Mouse (Mus musculus): Measurements from ENCODE around the gene Akt3.

Gene Akt3

DNA sequence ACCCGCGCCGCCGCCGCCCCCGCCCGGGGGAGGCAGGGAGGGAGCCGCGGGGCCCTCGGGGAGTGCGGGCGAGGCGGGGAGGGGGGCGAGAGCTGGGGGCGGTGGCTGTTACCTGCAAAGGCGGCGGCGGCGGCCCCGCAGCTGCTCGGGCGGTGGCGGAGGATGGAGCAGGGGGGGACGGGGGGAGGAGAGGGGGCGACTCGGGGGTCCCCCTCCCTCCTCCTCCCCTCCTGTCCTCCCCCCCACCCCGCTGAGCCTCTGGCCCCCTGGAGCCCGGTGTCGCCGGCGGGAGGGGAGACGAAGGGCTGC, at the start of gene Akt3:
Gene Akt3 (minus strand): TSS at position 170 of the 309 bp plus-strand sequence.
- ChIA-PET POLR2A (interaction anchor here in 1 of 4 experiments (0.5 to 2.8 kb wide), 7 partner anchors 12 to 730 kb away, joined by 3 to 17 read pairs (median 3); no protein-coding TSS in a partner anchor), CTCF (interaction anchor here in 3 of 4 experiments (0.6 to 0.8 kb wide), 3 partner anchors 11 to 1082 kb away, joined by 3 read pairs; no protein-coding TSS in a partner anchor)

DNA sequence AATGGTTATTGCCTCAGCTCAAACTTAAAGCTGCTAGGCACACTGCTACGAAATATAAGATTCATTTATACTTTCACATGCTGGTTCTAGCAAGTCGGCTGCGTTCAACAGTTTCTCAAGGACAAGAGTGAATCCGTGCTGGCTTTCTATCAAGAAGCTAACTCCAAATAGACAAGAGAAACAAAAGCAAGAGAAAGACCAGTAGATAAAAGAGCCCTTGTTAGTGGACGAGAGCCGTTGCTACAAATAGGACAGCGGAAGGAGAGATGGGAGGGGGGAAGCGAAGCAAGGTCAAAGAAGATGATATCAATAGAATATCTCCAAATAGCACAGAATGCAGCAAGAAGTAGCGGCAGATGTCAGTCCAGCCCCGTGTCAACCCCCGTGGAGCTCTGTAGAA, 49.5 kb upstream of the Akt3 start:
- CTCF ChIA-PET = interaction anchor here in 2 of 4 experiments (0.6 kb wide), 2 partner anchors 397 to 1842 kb away, joined by 3 to 4 read pairs; no protein-coding TSS in a partner anchor
- POLR2A ChIA-PET = no interaction called here

DNA sequence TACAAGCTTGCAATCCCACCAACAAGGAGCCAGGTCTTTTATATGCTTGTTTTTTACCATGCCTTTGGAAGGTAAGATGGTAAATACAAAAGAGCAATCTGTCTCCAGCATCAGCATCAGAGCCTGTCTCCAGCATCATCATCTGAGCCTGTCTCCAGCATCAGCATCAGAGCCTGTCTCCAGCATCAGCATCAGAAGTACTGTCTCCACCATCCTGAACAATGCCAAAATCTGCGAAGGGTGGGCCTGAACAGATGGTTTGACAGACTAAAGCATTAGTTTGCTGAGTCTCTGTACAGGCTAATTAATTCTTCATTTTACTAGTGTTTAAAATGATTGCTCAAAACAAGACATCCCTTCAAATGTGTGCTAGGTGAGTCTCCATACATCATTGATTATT, 40.2 kb upstream of the Akt3 start:
- ChIA-PET POLR2A (no interaction called here), CTCF (no interaction called here)

DNA sequence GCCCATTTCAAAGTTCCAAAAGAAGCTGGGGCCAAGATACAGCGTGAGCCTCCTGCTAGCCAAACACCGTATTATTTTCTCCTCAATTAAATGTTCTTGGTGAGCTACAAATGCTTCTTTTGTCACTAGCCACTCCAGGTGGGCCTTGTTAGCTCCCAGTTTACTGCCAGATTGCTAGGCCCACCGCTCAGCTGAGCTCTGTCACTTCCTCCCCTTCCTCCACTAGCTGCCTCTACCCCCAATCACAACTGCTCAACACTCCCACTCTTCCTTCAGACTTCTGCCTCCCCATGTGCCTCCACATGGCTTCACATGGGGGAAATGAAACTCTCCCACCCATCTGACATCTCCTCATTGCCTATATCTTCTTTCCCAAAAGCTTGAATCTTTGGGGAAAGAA, 28.8 kb upstream of the Akt3 start:
- ChIA-PET CTCF (interaction anchor here in 1 of 4 experiments (0.6 kb wide), 2 partner anchors 10 to 136 kb away, joined by 3 to 4 read pairs; no protein-coding TSS in a partner anchor), POLR2A (no interaction called here)

DNA sequence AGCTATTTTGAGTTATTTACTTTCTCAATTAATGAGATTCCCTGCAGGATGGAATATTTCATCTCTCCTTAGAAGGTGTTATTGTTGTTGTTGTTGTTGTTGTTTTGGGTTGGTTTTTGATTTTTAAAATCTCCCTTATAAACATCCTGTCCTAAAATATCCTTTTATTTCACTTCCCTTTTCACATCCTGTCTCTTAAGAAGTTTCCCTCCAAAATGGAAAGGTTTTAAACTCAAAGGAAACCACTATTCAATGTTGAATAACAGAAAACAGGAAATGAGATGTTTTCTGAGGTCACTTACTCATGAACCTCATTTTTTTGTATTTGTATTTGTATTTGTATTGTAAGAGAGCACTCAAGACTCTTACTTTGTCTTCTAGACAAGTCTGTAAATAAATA, 23.9 kb upstream of the Akt3 start:
- ChIA-PET CTCF (no interaction called here), POLR2A (no interaction called here)

DNA sequence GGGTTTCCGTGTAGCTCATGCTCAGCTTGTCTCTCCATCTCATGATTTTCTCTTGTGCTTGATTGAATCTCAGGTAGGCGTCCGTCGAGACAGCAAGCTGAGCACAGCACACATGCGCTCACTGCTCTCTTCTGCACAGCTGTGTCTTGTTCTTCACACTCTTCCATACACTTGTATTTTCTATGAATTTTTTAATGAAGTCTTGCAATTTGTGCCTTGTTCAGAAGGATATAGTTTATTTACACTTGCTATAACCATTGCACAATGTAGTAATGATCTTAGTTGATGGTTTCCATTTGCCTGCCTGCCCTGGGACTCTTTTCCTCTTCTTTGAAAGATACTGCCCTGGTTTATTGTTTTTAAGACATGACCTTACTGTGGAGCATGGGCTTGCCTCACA, 19.4 kb upstream of the Akt3 start:
- ChIA-PET CTCF (no interaction called here), POLR2A (no interaction called here)

DNA sequence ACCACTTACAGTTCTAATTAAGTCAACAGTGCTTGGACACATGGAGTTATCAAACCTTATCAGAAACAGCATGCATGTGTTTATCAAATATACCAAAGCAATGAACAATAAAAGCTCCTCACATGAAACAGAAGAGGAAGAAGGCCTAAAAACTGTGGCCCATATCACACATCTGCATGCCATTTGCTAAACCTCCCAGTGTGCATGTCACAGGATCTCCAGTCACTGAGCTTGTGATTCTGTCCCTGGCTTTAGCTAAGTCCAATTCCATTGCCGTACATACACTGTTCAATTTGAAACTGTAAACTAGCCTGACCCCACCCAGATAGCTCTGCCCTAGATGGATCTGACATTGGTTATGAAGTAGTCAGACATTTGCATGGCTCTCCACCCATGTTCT, 9.6 kb upstream of the Akt3 start:
- CTCF ChIA-PET = interaction anchor here in 1 of 4 experiments (0.7 kb wide), 1 partner anchor 118 kb away, joined by 4 read pairs; no protein-coding TSS in a partner anchor

DNA sequence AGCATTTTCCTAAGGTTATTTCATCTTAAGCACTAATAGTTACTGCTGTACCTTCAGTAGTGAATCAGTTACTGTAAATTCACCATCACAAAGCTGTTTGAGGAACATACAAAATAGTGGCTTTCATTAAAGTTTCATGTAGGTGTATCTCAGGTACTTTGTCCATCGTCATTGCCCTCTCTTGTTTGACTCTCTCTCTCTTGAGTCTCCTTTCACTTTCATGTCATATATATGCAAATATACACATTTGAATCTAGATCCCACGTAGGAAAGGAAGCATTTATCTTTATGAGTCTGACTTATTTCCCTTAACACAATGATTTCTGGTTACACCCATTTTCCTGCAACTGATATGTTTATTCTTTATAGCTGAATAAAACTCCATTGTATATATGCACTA, 4.9 kb upstream of the Akt3 start:
- ChIA-PET POLR2A (no interaction called here), CTCF (no interaction called here)

More for the DNA sequence above, 9.6 kb upstream of the Akt3 start:
- POLR2A ChIA-PET = interaction anchor here in 1 of 4 experiments (0.7 kb wide), 1 partner anchor 11 kb away, joined by 4 read pairs; no protein-coding TSS in a partner anchor

DNA sequence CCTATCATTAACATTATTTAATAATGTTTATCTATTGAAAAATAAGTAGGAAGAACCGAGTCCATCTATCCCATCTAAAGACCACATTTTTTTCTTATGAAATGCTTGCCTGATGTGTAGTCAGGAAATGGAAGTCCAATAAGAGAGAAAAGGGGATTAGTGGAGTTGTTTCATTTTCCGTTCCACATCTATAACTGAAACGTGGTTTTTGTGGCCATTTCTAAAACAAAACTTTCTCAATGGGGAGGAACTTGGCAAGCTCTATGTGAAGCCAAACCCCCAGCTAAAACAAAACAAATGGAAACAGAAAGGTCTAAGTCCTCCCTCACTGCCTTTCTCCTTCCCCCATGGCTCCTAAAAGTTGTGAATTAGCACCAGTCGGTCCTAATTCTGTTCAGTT, 2.8 kb upstream of the Akt3 start:
- CTCF ChIA-PET = no interaction called here
- POLR2A ChIA-PET = interaction anchor here in 1 of 4 experiments (0.8 kb wide), 1 partner anchor 409 kb away, joined by 3 read pairs; no protein-coding TSS in a partner anchor

DNA sequence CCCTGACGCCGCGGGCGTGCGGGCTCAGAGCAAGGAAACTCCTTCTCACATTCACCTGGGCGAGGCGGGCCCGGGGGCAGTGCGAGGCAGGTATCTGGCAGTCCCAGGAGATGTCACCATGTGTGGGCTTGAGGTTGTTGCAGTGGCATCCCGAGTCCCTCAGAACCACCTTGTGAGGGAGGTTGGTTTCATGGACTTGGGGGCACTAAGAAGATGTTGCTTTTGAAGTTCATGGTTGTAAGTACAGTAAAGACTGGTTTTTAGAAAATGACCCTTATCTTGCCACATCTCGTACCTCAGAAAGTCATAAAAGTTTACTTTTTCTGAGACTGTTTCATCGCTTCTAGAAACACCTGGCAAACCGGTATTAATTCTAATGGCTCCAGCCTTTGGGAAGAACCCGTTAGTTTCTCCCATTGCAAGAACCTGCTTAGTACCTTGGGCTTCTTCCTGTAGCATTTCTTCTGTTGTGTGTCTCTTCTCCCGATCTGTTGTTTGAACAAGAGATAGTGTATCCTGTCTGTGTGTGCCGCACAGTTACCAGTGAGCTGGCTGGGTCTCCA, 1.1 kb upstream of the Akt3 start:
- POLR2A ChIA-PET = interaction anchor here in 1 of 4 experiments (2.8 kb wide), 1 partner anchor 62 kb away, joined by 17 read pairs; no protein-coding TSS in a partner anchor
- CTCF ChIA-PET = interaction anchor here in 1 of 4 experiments (0.8 kb wide), 1 partner anchor 10 kb away, joined by 3 read pairs; no protein-coding TSS in a partner anchor

DNA sequence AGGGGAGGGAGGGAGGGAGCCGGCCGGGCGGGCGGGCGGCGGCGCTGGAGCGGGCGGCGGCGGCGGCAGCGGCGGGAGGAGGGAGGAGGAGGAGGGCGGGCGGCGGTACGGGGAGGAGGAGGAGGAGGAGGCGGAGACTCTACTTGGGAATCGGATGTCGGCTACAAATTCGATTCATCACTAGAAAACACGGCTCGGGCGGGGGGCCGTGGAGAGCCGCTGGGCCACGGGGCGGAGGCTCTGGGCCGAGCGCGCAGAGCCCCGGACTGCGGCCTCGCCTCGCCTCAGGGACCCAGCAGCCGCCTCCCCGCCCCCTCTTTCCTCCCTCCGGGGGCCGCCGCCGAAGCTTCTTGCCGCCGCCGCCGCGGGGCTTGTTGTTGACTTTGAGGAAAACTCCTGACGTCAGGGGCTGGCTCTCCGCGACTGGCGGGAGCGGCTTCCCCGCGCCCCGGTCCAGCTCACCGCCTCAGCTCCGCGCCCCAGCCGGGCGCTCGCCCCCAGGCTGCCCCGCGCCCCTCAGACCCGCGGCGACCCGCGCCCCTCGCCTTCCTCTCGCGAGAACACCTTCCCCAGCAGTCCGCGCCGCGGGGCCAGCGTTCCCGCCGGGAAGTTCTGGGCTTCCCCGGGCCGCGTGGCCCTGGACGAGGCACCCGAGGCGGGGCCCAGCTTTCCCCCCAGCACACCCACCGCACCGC, 487 bp upstream of the Akt3 start:
- ChIA-PET POLR2A (interaction anchor here in 1 of 4 experiments (0.5 to 2.8 kb wide), 7 partner anchors 13 to 731 kb away, joined by 3 to 17 read pairs (median 3); no protein-coding TSS in a partner anchor), CTCF (interaction anchor here in 2 of 4 experiments (0.6 to 0.8 kb wide), 2 partner anchors 10 to 154 kb away, joined by 3 read pairs; no protein-coding TSS in a partner anchor)

DNA sequence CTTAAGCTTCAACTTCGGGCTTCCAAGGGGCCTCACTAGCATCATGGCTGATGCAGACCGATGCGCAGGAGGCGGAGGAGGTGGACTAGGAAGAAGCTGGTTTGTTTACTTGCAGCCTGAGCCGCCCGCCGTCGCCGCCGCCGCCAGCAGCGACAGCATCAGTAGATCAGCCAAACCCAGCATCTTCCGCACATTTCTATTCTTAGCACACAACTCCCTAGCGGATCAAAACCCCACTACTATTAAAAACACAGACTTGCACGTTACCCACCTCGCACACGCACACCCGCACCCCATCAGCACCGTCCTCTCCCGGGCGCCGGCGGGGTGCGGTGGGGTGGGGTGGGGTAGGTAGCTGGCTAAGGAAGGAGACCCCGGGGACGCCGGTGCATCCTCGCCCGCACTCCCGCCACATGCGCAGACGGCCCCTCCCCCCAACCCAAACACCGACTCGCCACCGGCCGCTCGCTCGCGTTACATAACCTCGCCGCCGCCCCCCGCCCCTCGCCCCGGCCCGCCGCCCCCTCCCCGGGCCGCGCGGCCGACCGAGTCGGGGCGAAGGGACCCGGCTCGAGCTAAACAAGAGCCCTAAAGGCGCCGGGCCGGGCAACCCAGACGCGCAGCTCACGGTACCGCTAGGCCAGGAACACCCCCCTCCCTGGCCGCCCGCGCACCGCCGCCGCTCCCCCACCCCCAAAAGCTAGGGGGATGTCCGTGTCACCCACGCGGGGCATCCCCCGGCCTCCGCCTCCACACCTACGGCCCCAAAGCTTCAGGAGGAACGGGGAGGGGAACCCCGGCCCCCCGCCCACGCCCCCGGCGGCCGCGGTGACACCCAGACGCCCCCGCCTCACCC, 597 bp downstream of the Akt3 start:
- CTCF ChIA-PET = interaction anchor here in 2 of 4 experiments (0.6 kb wide), 2 partner anchors 153 to 1082 kb away, joined by 3 read pairs; no protein-coding TSS in a partner anchor
- POLR2A ChIA-PET = interaction anchor here in 2 of 4 experiments (0.6 to 2.8 kb wide), 11 partner anchors 12 to 730 kb away, joined by 3 to 17 read pairs (median 3); no protein-coding TSS in a partner anchor

DNA sequence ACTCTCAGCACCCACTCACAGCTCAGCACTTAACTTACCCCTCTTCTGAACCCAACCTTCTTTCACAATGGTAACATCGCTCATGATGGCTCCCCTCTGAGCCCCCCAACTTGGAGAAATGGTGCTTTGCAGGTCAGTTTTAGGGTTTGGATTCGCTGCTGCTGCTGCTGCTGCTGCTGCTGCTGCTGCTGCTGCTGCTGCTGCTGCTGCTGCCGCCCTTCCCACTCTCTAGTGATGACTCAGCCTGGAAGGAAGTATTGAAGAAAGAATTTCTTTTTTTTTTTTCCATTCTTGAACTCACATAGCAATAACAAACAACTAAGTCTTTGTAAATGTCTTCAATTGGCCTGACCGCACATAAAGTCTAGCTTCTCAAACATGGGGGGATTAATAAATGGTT, 9.4 kb downstream of the Akt3 start:
- ChIA-PET CTCF (interaction anchor here in 1 of 4 experiments (0.6 kb wide), 1 partner anchor 369 kb away, joined by 3 read pairs; no protein-coding TSS in a partner anchor), POLR2A (no interaction called here)

DNA sequence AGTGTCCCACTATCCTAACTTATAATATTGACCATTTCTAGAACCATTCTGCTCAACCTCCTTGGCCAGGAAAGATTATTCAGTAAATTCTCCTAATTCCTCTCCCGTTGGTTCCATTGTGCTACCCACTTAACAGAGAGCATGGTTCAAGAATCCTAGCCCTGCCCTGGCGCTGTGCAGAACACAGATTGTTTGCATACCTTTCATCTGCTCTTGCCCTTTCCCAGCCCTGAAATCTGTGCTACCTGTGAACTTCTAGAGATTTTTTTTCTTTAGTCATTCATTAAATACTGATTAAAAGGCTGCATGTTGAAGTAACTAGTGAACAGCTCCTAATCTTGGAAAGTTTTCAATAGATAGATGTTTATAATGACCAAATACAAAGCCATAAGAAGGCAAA, 19.6 kb downstream of the Akt3 start:
- ChIA-PET POLR2A (interaction anchor here in 1 of 4 experiments (0.6 kb wide), 1 partner anchor 55 kb away, joined by 4 read pairs; no protein-coding TSS in a partner anchor), CTCF (interaction anchor here in 1 of 4 experiments (0.6 kb wide), 1 partner anchor 87 kb away, joined by 4 read pairs; no protein-coding TSS in a partner anchor)

DNA sequence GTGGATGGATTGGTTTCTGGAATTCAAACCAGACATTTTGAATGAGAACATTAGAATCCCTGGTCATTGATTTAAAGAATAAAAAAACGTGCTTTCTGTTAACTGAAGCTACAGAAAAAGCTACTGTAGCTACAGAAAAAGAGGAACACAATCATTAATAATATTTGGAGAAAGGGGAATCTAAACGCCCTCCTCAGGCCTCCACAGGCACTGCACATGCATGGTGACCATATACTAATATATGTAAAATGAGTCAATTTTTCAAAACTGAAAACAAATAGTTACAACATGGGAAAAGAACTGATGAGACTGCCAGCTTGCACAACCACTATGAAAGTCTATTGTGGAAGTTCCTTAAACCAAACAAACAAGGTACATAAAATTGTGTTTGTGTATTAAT, 21.3 kb downstream of the Akt3 start:
- POLR2A ChIA-PET = no interaction called here
- CTCF ChIA-PET = no interaction called here

DNA sequence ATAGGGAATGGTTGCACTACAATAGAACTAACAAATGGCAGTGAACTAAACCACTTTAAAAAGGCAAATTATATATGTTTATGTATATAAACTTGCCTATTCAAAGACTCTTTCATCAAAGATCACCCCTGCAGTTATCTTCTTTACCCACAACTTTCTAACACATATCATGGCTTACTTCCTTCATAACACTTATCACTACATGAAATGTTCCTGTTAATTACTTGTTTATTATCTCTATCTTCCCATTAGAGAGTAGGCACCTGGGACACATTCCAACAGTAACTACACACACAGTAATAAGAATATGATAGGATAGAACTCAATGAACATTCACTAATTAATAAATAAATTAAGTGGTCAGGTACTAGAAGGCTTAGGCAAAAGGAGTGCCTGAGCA, 21.8 kb downstream of the Akt3 start:
- CTCF ChIA-PET = no interaction called here
- POLR2A ChIA-PET = no interaction called here

DNA sequence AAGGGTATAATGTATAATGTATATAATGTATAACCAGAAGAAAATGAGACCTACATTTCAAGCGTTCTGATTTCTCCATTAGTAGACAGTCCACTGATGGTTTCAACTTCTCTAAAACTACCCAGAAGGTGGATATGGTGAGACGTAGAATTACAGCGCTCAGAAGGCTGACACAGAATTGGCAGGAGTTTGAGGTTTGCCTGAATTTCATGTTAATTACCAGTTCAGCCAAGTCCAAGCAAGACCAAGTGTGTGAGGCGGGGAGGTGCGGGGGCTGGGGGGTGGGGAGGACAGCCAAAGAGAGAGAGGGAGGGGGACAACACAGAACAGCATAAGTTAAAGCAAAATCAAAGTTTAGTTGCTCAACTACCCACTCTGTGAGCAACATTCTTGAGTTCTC, 23.5 kb downstream of the Akt3 start:
- ChIA-PET POLR2A (interaction anchor here in 1 of 4 experiments (1.1 to 1.6 kb wide), 2 partner anchors 9 to 23 kb away, joined by 3 read pairs; no protein-coding TSS in a partner anchor), CTCF (no interaction called here)

DNA sequence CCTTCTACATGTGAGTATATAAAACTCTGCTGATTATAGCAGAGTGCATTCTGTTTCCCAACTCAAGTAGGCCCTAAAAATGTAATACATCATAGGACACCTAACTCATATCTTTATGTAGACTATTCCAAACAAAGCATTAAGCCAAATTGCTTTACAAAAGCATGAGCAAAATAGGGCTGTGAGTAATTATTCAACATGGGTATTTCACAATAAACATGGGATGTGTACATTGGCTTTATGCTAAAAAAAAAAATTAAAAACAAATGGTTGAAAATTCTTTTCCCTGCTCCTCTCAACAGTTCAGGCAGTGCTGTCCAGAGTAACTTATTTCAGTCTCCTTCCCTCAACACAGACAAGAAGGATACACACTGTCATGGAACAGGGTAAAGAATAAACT, 26.9 kb downstream of the Akt3 start:
- CTCF ChIA-PET = interaction anchor here in 1 of 4 experiments (0.5 kb wide), 1 partner anchor 472 kb away, joined by 3 read pairs; no protein-coding TSS in a partner anchor
- POLR2A ChIA-PET = no interaction called here

DNA sequence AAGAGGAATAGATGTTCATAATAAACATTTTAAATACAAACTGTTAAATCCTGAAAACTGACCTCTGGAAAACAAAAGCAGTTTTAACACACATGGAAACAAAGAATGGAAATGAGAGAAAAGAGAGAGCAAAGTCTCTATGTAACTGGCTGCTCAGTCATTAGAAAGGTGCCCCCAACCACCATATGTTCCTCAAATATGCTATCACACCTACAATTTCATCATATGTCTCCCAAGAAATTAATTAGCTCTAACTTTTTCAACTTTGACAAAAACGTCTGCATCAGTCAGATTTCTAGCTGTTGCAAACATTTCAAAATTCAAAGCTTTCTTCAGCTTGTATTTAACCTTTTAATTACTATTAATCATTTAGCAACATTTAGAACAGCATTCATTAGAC, 59.0 kb downstream of the Akt3 start:
- CTCF ChIA-PET = no interaction called here
- POLR2A ChIA-PET = no interaction called here
